Mouse (Mus musculus) ES-Bruce4 (cell line): ENCODE data around the gene Rxra.

Experiments
- CTCF ChIP-seq: IDR thresholded peaks from one replicate; pipeline ENCODE4 v1.8.1; 2011; ENCODE audit warnings: low read depth, low read length
- EP300 ChIP-seq: IDR thresholded peaks from 2 replicates; pipeline ENCODE4 v1.6.1; 2011; ENCODE audit warnings: low read depth, low read length; ENCODE audit not compliant: insufficient read depth
- POLR2A ChIP-seq: IDR thresholded peaks from one replicate; pipeline ENCODE4 v1.8.1; 2011; ENCODE audit warnings: low read length; ENCODE audit not compliant: insufficient read depth

DNA sequence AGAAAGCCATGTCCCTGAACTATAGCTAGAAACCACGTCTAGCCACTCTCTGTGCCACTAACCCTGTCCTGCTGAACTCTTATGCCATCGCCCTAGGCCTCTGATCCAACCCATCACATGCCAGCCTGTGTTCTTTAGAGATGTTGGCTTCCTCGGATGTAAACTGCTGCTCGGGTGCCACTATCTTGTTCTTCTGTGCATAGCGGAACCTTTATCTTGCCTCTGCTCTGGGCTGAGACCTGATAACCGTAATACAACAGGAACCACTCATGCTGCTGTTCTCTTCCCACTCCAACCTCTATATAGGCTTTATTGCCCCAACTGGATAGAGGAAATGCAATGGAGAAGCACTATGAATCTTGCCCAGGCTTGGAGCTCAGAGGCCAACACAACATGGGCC is 11.0 kb upstream of the Rxra start:
- TF ChIP-seq POLR2A: no peak
- no peak for TF ChIP-seq EP300
- no peak for TF ChIP-seq CTCF
